Mouse (Mus musculus): ENCODE measurements at regions not wholly inside any gene's neighbourhood (a gene's known extent, or its start where the extent isn't known, plus 50 kb on each side); places are given as distances from the start of the nearest gene placed in this dataset.

GRCm38 (mm10) chr1:132820136-132820535 lies 59.9 kb upstream of the Lrrn2 start:
- H3K9me3 ChIP-seq = no peaks in the 10 kb centered on the region
- no peak overlapping the region for H3K27ac ChIP-seq (replicated peaks)
- no peaks in the 10 kb centered on the region for H3K36me3 ChIP-seq
- WGBS = 27% methylated on average over 8 of the region's 8 CpGs
- H3K4me1 ChIP-seq = peaks cover 26% of the 10 kb centered on the region
- ATAC-seq (replicated peaks) = no peak
- no peak overlapping the region for H3K4me2 ChIP-seq (replicated peaks)
- no peak overlapping the region for H3K9ac ChIP-seq (replicated peaks)
- H3K27me3 ChIP-seq = no peaks in the 10 kb centered on the region
- no peak overlapping the region for H3K4me3 ChIP-seq

- H3K27me3 ChIP-seq = no peaks in the 10 kb centered on the region
- no peak overlapping the region for H3K9ac ChIP-seq (replicated peaks)
- no peak for ATAC-seq (replicated peaks)
- no peaks in the 10 kb centered on the region for H3K9me3 ChIP-seq
- peaks cover 26% of the 10 kb centered on the region for H3K4me1 ChIP-seq
- no peak overlapping the region for H3K4me3 ChIP-seq
- no peak overlapping the region for H3K4me2 ChIP-seq (replicated peaks)
- H3K27ac ChIP-seq (replicated peaks) = no peak overlapping the region
- no peaks in the 10 kb centered on the region for H3K36me3 ChIP-seq
- WGBS = 55% methylated on average over 7 of the region's 7 CpGs
Measured at GRCm38 (mm10) chr1:132818296-132818695, 61.8 kb upstream of the Lrrn2 start.

DNA sequence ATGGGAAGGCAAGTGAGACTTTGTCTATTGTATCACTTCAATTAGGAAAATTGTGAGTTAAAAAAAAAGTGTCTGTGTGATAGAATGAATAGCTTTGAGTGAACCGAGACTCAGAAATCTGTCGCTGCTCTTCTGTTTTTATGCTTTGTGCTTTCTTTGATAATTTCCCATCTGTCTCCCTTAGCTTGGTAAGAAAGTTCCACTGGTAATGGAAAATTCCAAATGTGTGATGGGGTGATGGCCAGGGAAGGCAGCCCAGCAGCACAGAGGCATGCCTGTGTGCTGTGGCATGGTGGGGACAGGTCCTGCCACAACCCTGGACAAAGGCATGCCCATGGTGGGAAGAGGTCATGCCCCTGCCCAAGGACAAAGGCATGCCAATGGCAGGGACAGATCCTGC lies 62.7 kb upstream of the Lrrn2 start:
- Histone ChIP-seq H3K27ac (replicated peaks) (peak overlapping the region; percentile 70), H3K9me3 (no peaks in the 10 kb centered on the region), H3K36me3 (no peaks in the 10 kb centered on the region), H3K27me3 (no peaks in the 10 kb centered on the region), H3K4me1 (peaks cover 22% of the 10 kb centered on the region), H3K9ac (replicated peaks) (no peak overlapping the region), H3K4me2 (replicated peaks) (no peak overlapping the region), H3K4me3 (no peak overlapping the region)
- WGBS = 68% methylated on average over 2 of the region's 2 CpGs
- ATAC-seq (replicated peaks) = no peak

DNA sequence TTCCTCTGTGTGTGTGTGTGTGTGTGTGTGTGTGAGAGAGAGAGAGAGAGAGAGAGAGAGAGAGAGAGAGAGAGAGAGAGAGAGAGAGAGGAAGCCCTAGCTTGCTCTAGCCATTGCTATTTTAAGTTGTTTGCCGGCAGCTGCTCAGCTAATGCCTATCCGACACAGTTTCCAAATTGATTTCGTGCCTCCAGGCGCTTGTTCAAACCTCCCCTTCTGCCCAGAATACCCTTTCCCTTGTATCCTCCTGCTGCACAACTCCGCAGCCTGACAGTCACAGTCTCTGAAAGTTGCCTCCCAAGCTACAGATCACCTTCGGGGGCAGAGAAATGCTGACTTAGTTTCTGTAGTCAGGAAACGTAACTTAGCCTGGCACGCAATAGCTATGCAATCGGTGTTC lies 63.9 kb upstream of the Nfasc start:
- no peak for ATAC-seq (replicated peaks)
- no peaks in the 10 kb centered on the region for H3K27me3 ChIP-seq
- H3K36me3 ChIP-seq = no peaks in the 10 kb centered on the region
- H3K4me3 ChIP-seq = no peak overlapping the region
- H3K4me1 ChIP-seq = peaks cover under 1% of the 10 kb centered on the region; the same call in 1 of the 2 replicates
- 77% methylated on average over 9 of the region's 9 CpGs for WGBS
- H3K4me2 ChIP-seq (replicated peaks) = no peak overlapping the region
- H3K9me3 ChIP-seq = no peaks in the 10 kb centered on the region
- no peak overlapping the region for H3K9ac ChIP-seq (replicated peaks)
- no peak overlapping the region for H3K27ac ChIP-seq (replicated peaks)

- Histone ChIP-seq H3K27me3 (no peaks in the 10 kb centered on the region), H3K9me3 (no peaks in the 10 kb centered on the region), H3K9ac (replicated peaks) (no peak overlapping the region), H3K27ac (replicated peaks) (no peak overlapping the region), H3K4me1 (peaks cover 15% of the 10 kb centered on the region), H3K4me2 (replicated peaks) (no peak overlapping the region), H3K36me3 (no peaks in the 10 kb centered on the region), H3K4me3 (no peak overlapping the region)
- ATAC-seq (replicated peaks) = no peak
- WGBS = 83% methylated on average over 9 of the region's 9 CpGs
Measured at GRCm38 (mm10) chr1:132803842-132804241, 62.2 kb upstream of the Nfasc start.

GRCm38 (mm10) chr1:132802380-132802779 lies 60.8 kb upstream of the Nfasc start:
- no peak overlapping the region for H3K9ac ChIP-seq (replicated peaks)
- 45% methylated on average over 4 of the region's 4 CpGs for WGBS
- no peak for ATAC-seq (replicated peaks)

GRCm38 (mm10) chr1:132800285-132800684 lies 58.7 kb upstream of the Nfasc start:
- no peak overlapping the region for H3K4me3 ChIP-seq
- no peaks in the 10 kb centered on the region for H3K9me3 ChIP-seq
- H3K27me3 ChIP-seq = no peaks in the 10 kb centered on the region
- no peak overlapping the region for H3K4me2 ChIP-seq (replicated peaks)
- peaks cover 15% of the 10 kb centered on the region for H3K4me1 ChIP-seq
- H3K27ac ChIP-seq (replicated peaks) = no peak overlapping the region
- H3K36me3 ChIP-seq = no peaks in the 10 kb centered on the region
- no peak overlapping the region for H3K9ac ChIP-seq (replicated peaks)
- WGBS = 4% methylated on average over 9 of the region's 9 CpGs
- ATAC-seq (replicated peaks) = no peak

More at GRCm38 (mm10) chr1:132802380-132802779, 60.8 kb upstream of the Nfasc start:
- Histone ChIP-seq H3K4me2 (replicated peaks) (no peak overlapping the region), H3K27ac (replicated peaks) (no peak overlapping the region), H3K4me1 (peaks cover 15% of the 10 kb centered on the region), H3K9me3 (no peaks in the 10 kb centered on the region), H3K27me3 (no peaks in the 10 kb centered on the region), H3K36me3 (no peaks in the 10 kb centered on the region), H3K4me3 (no peak overlapping the region)

DNA sequence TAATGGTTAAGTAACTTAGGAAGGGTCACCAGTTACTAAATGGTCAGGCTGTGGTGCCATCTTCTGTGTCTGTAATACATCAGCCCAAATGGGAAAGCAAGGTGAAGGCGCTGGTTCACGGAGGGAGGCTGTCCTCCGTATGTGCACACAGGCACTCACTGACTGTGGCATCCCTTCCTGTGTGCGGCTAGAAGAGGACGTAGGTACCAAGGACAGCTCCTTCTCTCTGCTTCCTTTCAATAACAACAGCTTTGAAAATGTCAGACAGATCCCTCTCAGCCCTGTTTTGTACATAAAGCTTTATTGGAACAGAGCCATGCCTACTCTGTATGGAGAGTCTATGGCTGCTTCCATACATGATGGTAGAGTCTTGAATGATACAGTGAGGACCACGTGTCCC lies 57.7 kb upstream of the Nfasc start:
- H3K27ac ChIP-seq (replicated peaks) = no peak overlapping the region
- H3K9ac ChIP-seq (replicated peaks) = no peak overlapping the region
- H3K27me3 ChIP-seq = no peaks in the 10 kb centered on the region
- WGBS = 11% methylated on average over 6 of the region's 6 CpGs
- H3K4me1 ChIP-seq = peaks cover 15% of the 10 kb centered on the region
- no peak overlapping the region for H3K4me3 ChIP-seq
- no peak for ATAC-seq (replicated peaks)
- H3K36me3 ChIP-seq = no peaks in the 10 kb centered on the region
- H3K9me3 ChIP-seq = no peaks in the 10 kb centered on the region
- H3K4me2 ChIP-seq (replicated peaks) = no peak overlapping the region

GRCm38 (mm10) chr1:132794462-132794861 lies 52.9 kb upstream of the Nfasc start:
- Histone ChIP-seq H3K27ac (replicated peaks) (no peak overlapping the region), H3K4me3 (no peak overlapping the region), H3K9ac (replicated peaks) (no peak overlapping the region), H3K4me1 (peaks cover 4% of the 10 kb centered on the region), H3K27me3 (no peaks in the 10 kb centered on the region), H3K36me3 (no peaks in the 10 kb centered on the region), H3K9me3 (no peaks in the 10 kb centered on the region), H3K4me2 (replicated peaks) (no peak overlapping the region)
- ATAC-seq (replicated peaks) = no peak
- WGBS = 92% methylated on average over 1 of the region's 1 CpGs
